Mouse (Mus musculus) olfactory bulb, adult 2 months (tissue): Measurements from ENCODE around the gene Ptprn2. TPM values are rescaled to one million over a fixed set of nuclear protein-coding genes. Genes with fewer than 3 reads are reported as not detected.
A peak's percentile ranks its signal among the peaks of the same experiment; 100 is the strongest.

Source experiments
- H3K27ac ChIP-seq: fragments of 200-500 bp; 2 replicates; pipeline ENCODE4 v1.5.1; 2012; ENCODE audit warnings: low read depth, low read length; ENCODE audit not compliant: insufficient read depth
- H3K4me1 ChIP-seq: fragments of 200-500 bp; 2 replicates; pipeline ENCODE4 v1.6.1; 2012; ENCODE audit warnings: low read length; ENCODE audit not compliant: control insufficient read depth, insufficient read depth
- H3K4me3 ChIP-seq: fragments of 200-500 bp; 2 replicates; pipeline ENCODE4 v1.5.1; 2012; ENCODE audit warnings: mild to moderate bottlenecking, low read depth, low read length, moderate library complexity; ENCODE audit not compliant: insufficient read depth
- CTCF ChIP-seq: fragments of 200-500 bp; IDR thresholded peaks from 2 replicates; pipeline ENCODE4 v1.5.1; 2012; ENCODE audit warnings: low read depth, mild to moderate bottlenecking, low read length, moderate library complexity; ENCODE audit not compliant: insufficient read depth
- POLR2A ChIP-seq: fragments of 200-500 bp; IDR thresholded peaks from 2 replicates; pipeline ENCODE4 v1.6.1; 2012; ENCODE audit warnings: mild to moderate bottlenecking, low read depth, low read length, moderate library complexity; ENCODE audit not compliant: insufficient read depth
- WGBS: fragments of 180-500 bp; shearing (Covaris S2); methylation state at CpG from one replicate; pipeline ENCODE4 v1.1.7; 2018; 5-methylcytosine and 5-hydroxymethylcytosine counted together
- polyA plus RNA-seq: library from polyadenylated mRNA; stranded (reverse); fragments of >200 nt; gene quantifications from 2 replicates; pipeline ENCODE4 v1.2.4, GENCODE M21; 2012; ENCODE audit warnings: low replicate concordance; ENCODE audit not compliant: missing spikeins, insufficient read depth, insufficient read length

The Ptprn2 gene
- polyA plus RNA-seq, 1 experiment: not detected

- peak overlapping the region; percentile 70 for H3K27ac ChIP-seq
- TF ChIP-seq POLR2A (no peak), CTCF (no peak)
- H3K4me1 ChIP-seq: peaks cover 57% of the 10 kb centered on the region
- 27% methylated on average over 33 of the region's 33 CpGs for WGBS
- peak overlapping the region; percentile 92 for H3K4me3 ChIP-seq
These were observed 670.0 kb downstream of the Ptprn2 start for GRCm38 (mm10) chr12:117155307-117156220.

GRCm38 (mm10) chr12:117156256-117156655 is 670.7 kb downstream of the Ptprn2 start:
- 68% methylated on average over 5 of the region's 5 CpGs for WGBS
- Histone ChIP-seq H3K27ac (peak overlapping the region; percentile 70), H3K4me3 (peak overlapping the region; percentile 92), H3K4me1 (peaks cover 53% of the 10 kb centered on the region)
- no peak for TF ChIP-seq POLR2A
- TF ChIP-seq CTCF: no peak

GRCm38 (mm10) chr12:117156786-117157185 is 671.3 kb downstream of the Ptprn2 start:
- Histone ChIP-seq H3K27ac (no peak overlapping the region), H3K4me3 (no peak overlapping the region), H3K4me1 (peaks cover 51% of the 10 kb centered on the region)
- TF ChIP-seq CTCF: no peak
- TF ChIP-seq POLR2A: no peak
- 66% methylated on average over 3 of the region's 3 CpGs for WGBS

- Histone ChIP-seq H3K27ac (no peak overlapping the region), H3K4me3 (no peak overlapping the region), H3K4me1 (peaks cover 48% of the 10 kb centered on the region)
- TF ChIP-seq POLR2A (no peak), CTCF (no peak)
- WGBS: 78% methylated on average over 2 of the region's 2 CpGs
These were observed 671.7 kb downstream of the Ptprn2 start for GRCm38 (mm10) chr12:117157249-117157648.

GRCm38 (mm10) chr12:117157660-117158386 is 672.3 kb downstream of the Ptprn2 start:
- H3K4me3 ChIP-seq: no peak overlapping the region
- no peak overlapping the region for H3K27ac ChIP-seq
- WGBS: 61% methylated on average over 9 of the region's 9 CpGs
- H3K4me1 ChIP-seq: peaks cover 42% of the 10 kb centered on the region
- TF ChIP-seq CTCF: no peak
- no peak for TF ChIP-seq POLR2A

GRCm38 (mm10) chr12:117158950-117159668 is 673.6 kb downstream of the Ptprn2 start:
- Histone ChIP-seq H3K4me3 (no peak overlapping the region), H3K27ac (no peak overlapping the region), H3K4me1 (peaks cover 42% of the 10 kb centered on the region)
- 75% methylated on average over 17 of the region's 17 CpGs for WGBS
- no peak for TF ChIP-seq CTCF
- no peak for TF ChIP-seq POLR2A

GRCm38 (mm10) chr12:117159669-117160210 is 674.2 kb downstream of the Ptprn2 start:
- Histone ChIP-seq H3K27ac (peak overlapping the region; percentile 37; the same call in 1 of the 2 replicates), H3K4me3 (peak overlapping the region; percentile 26; the same call in 1 of the 2 replicates), H3K4me1 (peaks cover 42% of the 10 kb centered on the region)
- TF ChIP-seq CTCF (no peak), POLR2A (no peak)
- 43% methylated on average over 15 of the region's 15 CpGs for WGBS

- WGBS: 7% methylated on average over 30 of the region's 30 CpGs
- Histone ChIP-seq H3K27ac (peak overlapping the region; percentile 37; the same call in 1 of the 2 replicates), H3K4me3 (peak overlapping the region; percentile 26; the same call in 1 of the 2 replicates), H3K4me1 (peaks cover 42% of the 10 kb centered on the region)
- TF ChIP-seq CTCF (no peak), POLR2A (no peak)
These were observed 674.8 kb downstream of the Ptprn2 start for GRCm38 (mm10) chr12:117160211-117160891.
